Mouse (Mus musculus) liver, embryonic 16.5 days (tissue): ENCODE measurements at regions not wholly inside any gene's neighbourhood (a gene's known extent, or its start where the extent isn't known, plus 50 kb on each side); places are given as distances from the start of the nearest gene placed in this dataset.

Experiments
- ATAC-seq: fragments of 200-750 bp; cut with Nextera tagmentation; 2 replicates; pipeline ENCODE4 v1.8.0; 2017; ENCODE audit warnings: low read depth, mild to moderate bottlenecking, moderate number of reproducible peaks, moderate library complexity
- H3K27ac ChIP-seq: fragments of 300-500 bp; sonication (generic); 2 replicates; pipeline ENCODE4 v1.5.1; 2014; ENCODE audit warnings: mild to moderate bottlenecking, low read length
- H3K27me3 ChIP-seq: fragments of 300-500 bp; sonication (generic); 2 replicates; pipeline ENCODE4 v1.6.1; 2014; ENCODE audit warnings: low read depth, low read length, mixed read lengths; ENCODE audit not compliant: control insufficient read depth, insufficient read depth
- H3K36me3 ChIP-seq: fragments of 300-500 bp; sonication (generic); 2 replicates; pipeline ENCODE4 v1.6.1; 2014; ENCODE audit warnings: mild to moderate bottlenecking; ENCODE audit not compliant: control insufficient read depth, insufficient read depth
- H3K4me1 ChIP-seq: fragments of 300-500 bp; sonication (generic); 2 replicates; pipeline ENCODE4 v1.6.1; 2014; ENCODE audit warnings: low read depth, low read length, mixed read lengths; ENCODE audit not compliant: control insufficient read depth
- H3K4me2 ChIP-seq: fragments of 300-500 bp; sonication (generic); 2 replicates; pipeline ENCODE4 v1.6.1; 2014; ENCODE audit warnings: low read depth, low read length, mixed read lengths
- H3K4me3 ChIP-seq: fragments of 300-500 bp; sonication (generic); 2 replicates; pipeline ENCODE4 v1.5.1; 2014; ENCODE audit warnings: low read depth, mild to moderate bottlenecking, low read length
- H3K9ac ChIP-seq: fragments of 300-500 bp; sonication (generic); 2 replicates; pipeline ENCODE4 v1.6.1; 2014; ENCODE audit warnings: low read depth, low read length
- H3K9me3 ChIP-seq: fragments of 300-500 bp; sonication (generic); replicated peaks from 2 replicates; pipeline ENCODE4 v1.6.1; 2016; ENCODE audit warnings: low read length; ENCODE audit not compliant: control insufficient read depth
- WGBS: fragments of 180-500 bp; shearing (Covaris S2); extraction: QIAGEN DNeasy Blood & Tissue Kit; methylation state at CpG from one replicate; pipeline ENCODE4 v1.1.7; 2014; ENCODE audit not compliant: insufficient replicate concordance; 5-methylcytosine and 5-hydroxymethylcytosine counted together

GRCm38 (mm10) chr14:71281568-71281967, 681.9 kb upstream of the Fam160b2 start:
- H3K36me3 ChIP-seq, result no peaks in the 10 kb centered on the region

GRCm38 (mm10) chr14:71276309-71276791, 676.7 kb upstream of the Fam160b2 start:
- H3K4me3 ChIP-seq, result no peak overlapping the region
- no peak for ATAC-seq
- no peak overlapping the region for H3K4me2 ChIP-seq
- H3K27ac ChIP-seq, result no peak overlapping the region
- H3K4me1 ChIP-seq, result no peaks in the 10 kb centered on the region
- WGBS, result 46% methylated on average over 12 of the region's 12 CpGs
- H3K9me3 ChIP-seq, result no peaks in the 10 kb centered on the region
- H3K27me3 ChIP-seq, result no peaks in the 10 kb centered on the region
- H3K9ac ChIP-seq, result no peak overlapping the region
- H3K36me3 ChIP-seq, result no peaks in the 10 kb centered on the region

More at GRCm38 (mm10) chr14:71281568-71281967, 681.9 kb upstream of the Fam160b2 start:
- Histone ChIP-seq H3K4me3 (no peak overlapping the region), H3K4me2 (no peak overlapping the region), H3K9ac (no peak overlapping the region), H3K4me1 (no peaks in the 10 kb centered on the region), H3K27ac (no peak overlapping the region), H3K9me3 (no peaks in the 10 kb centered on the region), H3K27me3 (no peaks in the 10 kb centered on the region)
- no peak for ATAC-seq
- WGBS, result 85% methylated on average over 14 of the region's 14 CpGs

GRCm38 (mm10) chr14:71272470-71272869, 672.8 kb upstream of the Fam160b2 start:
- no peak overlapping the region for H3K27ac ChIP-seq
- 86% methylated on average over 2 of the region's 2 CpGs for WGBS
- H3K4me1 ChIP-seq, result no peaks in the 10 kb centered on the region
- H3K4me3 ChIP-seq, result no peak overlapping the region
- H3K9ac ChIP-seq, result no peak overlapping the region
- no peaks in the 10 kb centered on the region for H3K9me3 ChIP-seq
- no peaks in the 10 kb centered on the region for H3K36me3 ChIP-seq
- no peaks in the 10 kb centered on the region for H3K27me3 ChIP-seq
- H3K4me2 ChIP-seq, result no peak overlapping the region
- ATAC-seq, result no peak

- no peaks in the 10 kb centered on the region for H3K27me3 ChIP-seq
- ATAC-seq, result no peak
Measured at GRCm38 (mm10) chr14:71257650-71258049, 658.0 kb upstream of the Fam160b2 start.

GRCm38 (mm10) chr14:71254207-71254606, 654.6 kb upstream of the Fam160b2 start:
- H3K4me2 ChIP-seq, result no peak overlapping the region
- H3K27ac ChIP-seq, result no peak overlapping the region
- peaks cover 3% of the 10 kb centered on the region; the same call in 1 of the 2 replicates for H3K4me1 ChIP-seq
- H3K27me3 ChIP-seq, result no peaks in the 10 kb centered on the region
- 56% methylated on average over 1 of the region's 1 CpGs for WGBS
- H3K9me3 ChIP-seq, result no peaks in the 10 kb centered on the region
- no peak overlapping the region for H3K4me3 ChIP-seq
- no peak for ATAC-seq
- H3K36me3 ChIP-seq, result no peaks in the 10 kb centered on the region
- H3K9ac ChIP-seq, result no peak overlapping the region

More at GRCm38 (mm10) chr14:71257650-71258049, 658.0 kb upstream of the Fam160b2 start:
- H3K4me2 ChIP-seq, result no peak overlapping the region
- no peak overlapping the region for H3K9ac ChIP-seq
- no peak overlapping the region for H3K27ac ChIP-seq
- H3K36me3 ChIP-seq, result no peaks in the 10 kb centered on the region
- no peaks in the 10 kb centered on the region for H3K4me1 ChIP-seq
- H3K4me3 ChIP-seq, result no peak overlapping the region
- WGBS, result 72% methylated on average over 4 of the region's 4 CpGs
- H3K9me3 ChIP-seq, result no peaks in the 10 kb centered on the region

- H3K36me3 ChIP-seq, result no peaks in the 10 kb centered on the region
- 48% methylated on average over 3 of the region's 3 CpGs for WGBS
- H3K27ac ChIP-seq, result no peak overlapping the region
- peaks cover 3% of the 10 kb centered on the region; the same call in 1 of the 2 replicates for H3K4me1 ChIP-seq
- H3K27me3 ChIP-seq, result no peaks in the 10 kb centered on the region
- no peak overlapping the region for H3K9ac ChIP-seq
- no peak for ATAC-seq
- H3K4me2 ChIP-seq, result no peak overlapping the region
- H3K4me3 ChIP-seq, result no peak overlapping the region
- H3K9me3 ChIP-seq, result no peaks in the 10 kb centered on the region
Measured at GRCm38 (mm10) chr14:71252136-71252535, 652.5 kb upstream of the Fam160b2 start.

GRCm38 (mm10) chr14:71251116-71251515, 651.5 kb upstream of the Fam160b2 start:
- Histone ChIP-seq H3K9me3 (no peaks in the 10 kb centered on the region), H3K4me3 (no peak overlapping the region), H3K4me2 (no peak overlapping the region), H3K9ac (no peak overlapping the region), H3K27ac (no peak overlapping the region), H3K4me1 (peaks cover 3% of the 10 kb centered on the region; the same call in 1 of the 2 replicates), H3K36me3 (no peaks in the 10 kb centered on the region), H3K27me3 (no peaks in the 10 kb centered on the region)
- WGBS, result 65% methylated on average over 1 of the region's 1 CpGs
- ATAC-seq, result no peak

- Histone ChIP-seq H3K4me1 (peaks cover 3% of the 10 kb centered on the region; the same call in 1 of the 2 replicates), H3K4me3 (no peak overlapping the region), H3K9ac (no peak overlapping the region), H3K27me3 (no peaks in the 10 kb centered on the region), H3K27ac (no peak overlapping the region), H3K9me3 (no peaks in the 10 kb centered on the region), H3K36me3 (no peaks in the 10 kb centered on the region), H3K4me2 (no peak overlapping the region)
- 17% methylated on average over 7 of the region's 7 CpGs for WGBS
- no peak for ATAC-seq
Measured at GRCm38 (mm10) chr14:71249387-71249965, 649.8 kb upstream of the Fam160b2 start.

GRCm38 (mm10) chr14:71248534-71248933, 648.9 kb upstream of the Fam160b2 start:
- WGBS, result 82% methylated on average over 2 of the region's 2 CpGs
- no peaks in the 10 kb centered on the region for H3K27me3 ChIP-seq
- peaks cover 3% of the 10 kb centered on the region; the same call in 1 of the 2 replicates for H3K4me1 ChIP-seq

More at GRCm38 (mm10) chr14:71248534-71248933, 648.9 kb upstream of the Fam160b2 start:
- Histone ChIP-seq H3K4me3 (no peak overlapping the region), H3K9ac (no peak overlapping the region), H3K36me3 (no peaks in the 10 kb centered on the region), H3K27ac (no peak overlapping the region), H3K9me3 (no peaks in the 10 kb centered on the region), H3K4me2 (no peak overlapping the region)
- ATAC-seq, result no peak
